7 mouse cellular contexts compared by ENCODE assay signal in genomic region chr17:35736280-35736960, GRCm38 (mm10). TPM values are rescaled to one million over a fixed set of nuclear protein-coding genes. Genes with fewer than 3 reads are reported as not detected.
DNase-seq lines count a peak whose midpoint lies in the region; ATAC-seq lines count a peak whose summit lies in the region.

No protein-coding gene starts in this region.

- DNase-seq in adrenal gland, adult 8-10 months, result peak; percentile 65
- DNase-seq in cerebellum, postnatal 4 days (ENCODE audit: low spot score in 2 of 2), result peak; percentile 59 to 76
- peak; percentile 75 for DNase-seq in gastrocnemius, postnatal 14 days
- DNase-seq in left cerebral cortex, postnatal 14 days (ENCODE audit: low spot score in 2 of 2), result peak; percentile 79 to 86
- DNase-seq in skeletal muscle tissue, adult 2 months (ENCODE audit: low read depth, low spot score), result peak; percentile 80

- intact Hi-C loops in gastrocnemius, postnatal 14 days (cut with DNase I; ENCODE audit: low total_unique reads), result loop anchor here (5.0 kb wide), 1 partner anchor 104 kb away; no protein-coding TSS in a partner anchor
- intact Hi-C loops in left cerebral cortex, postnatal 14 days (cut with DNase I), result loop anchor here (5.0 kb wide), 3 partner anchors 39 to 154 kb away; no protein-coding TSS in a partner anchor

- peak; percentile 47 for ATAC-seq in inflammation-experienced regulatory T-cells, adult 6 months
- peak; percentile 75 for ATAC-seq in megakaryocyte-erythroid progenitor cell, adult 5-6 weeks (replicated peaks; ENCODE audit: low FRiP score, low TSS enrichment, poor library complexity, severe bottlenecking)

RNA-seq across cellular contexts. Expression of gene Ddr1, which starts 32.0 kb away (rescaled TPM):
- total RNA-seq in adrenal gland, adult 8-10 months (2022), result 10 to 100 TPM; 40.1 to 81.5 (median 56.4) TPM
- total RNA-seq in gastrocnemius, postnatal 14 days (2021), result 10 to 100 TPM; 20.3 to 23.4 TPM
- polyA plus RNA-seq in inflammation-experienced regulatory T-cells, adult 6 months (2017; shearing (Covaris generic)), result 1 to 10 TPM in 1 of 3 experiments, under 1 TPM in 2; 0.65 to 1.1 (median 0.73) TPM
- total RNA-seq in left cerebral cortex, postnatal 14 days (2021), result 10 to 100 TPM; 46.1 to 52.8 TPM
- not detected in 2 replicates for total RNA-seq in megakaryocyte-erythroid progenitor cell, adult 5-6 weeks (2014; fragmentation: Nextera tagmentation)
- not detected in 2 replicates for total RNA-seq in megakaryocyte-erythroid progenitor cell, adult 5-6 weeks (2017)

Comparison
In these comparisons a context has a peak if more than half of its experiments do, and no peak if none do; other contexts are left out.
1. Peak in every context shown above with its lines: DNase-seq and ATAC-seq.
2. RNA of gene Ddr1, which starts 32.0 kb away (total RNA-seq): 40.1 to 81.5 TPM in adrenal gland, adult 8-10 months, 46.1 to 52.8 TPM in left cerebral cortex, postnatal 14 days and 20.3 to 23.4 TPM in gastrocnemius, postnatal 14 days; not detected in megakaryocyte-erythroid progenitor cell, adult 5-6 weeks; every median in the first group is over 10 times any median in the second.